Mouse (Mus musculus) left cerebral cortex, postnatal 36 days (tissue): ENCODE data around the gene Irf6. TPM values are rescaled to one million over a fixed set of nuclear protein-coding genes. Genes with fewer than 3 reads are reported as not detected.

ENCODE experiments used
- DNase-seq, 2 experiments: peaks; one replicate each; pipeline ENCODE4 v3.0.0; 2021 to 2022; ENCODE audit warnings: low spot score in 2 of 2, mixed read lengths in 1 of 2
- intact Hi-C: fragments of 180-260 bp; cut with DNase I; formaldehyde crosslinking; loops from one replicate; pipeline ENCODE4 v1.15.1; 2025
- total RNA-seq, 2 experiments: library from RNA; stranded (reverse); gene quantifications; 2 replicates each; pipeline ENCODE4 v1.2.3; 2021

The Irf6 gene
- total RNA-seq, 2 experiments from 2014 or later, result 0.99 to 1.7 TPM

DNA sequence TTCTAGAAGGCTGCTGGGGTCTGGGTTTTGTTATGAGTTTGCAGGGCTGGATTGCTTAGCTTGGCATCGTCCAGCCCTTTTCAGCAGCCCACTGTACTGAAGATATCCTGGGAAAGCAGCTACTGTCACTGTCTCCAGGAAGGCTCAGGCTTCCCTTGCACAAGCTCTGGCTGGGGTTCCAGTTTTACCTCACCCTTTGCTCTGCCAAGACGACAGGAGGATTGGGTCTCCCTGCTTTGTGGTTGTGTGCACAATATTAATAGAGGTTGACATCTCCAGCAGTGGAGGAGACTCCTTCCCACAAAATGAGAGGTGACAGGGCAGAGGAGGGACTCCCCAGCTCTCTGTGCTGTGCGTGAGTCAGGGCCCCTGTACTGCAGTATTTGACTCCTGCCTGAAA is 3.7 kb upstream of the Irf6 start:
- intact Hi-C loops, result no loop called here
- DNase-seq, result no peak

DNA sequence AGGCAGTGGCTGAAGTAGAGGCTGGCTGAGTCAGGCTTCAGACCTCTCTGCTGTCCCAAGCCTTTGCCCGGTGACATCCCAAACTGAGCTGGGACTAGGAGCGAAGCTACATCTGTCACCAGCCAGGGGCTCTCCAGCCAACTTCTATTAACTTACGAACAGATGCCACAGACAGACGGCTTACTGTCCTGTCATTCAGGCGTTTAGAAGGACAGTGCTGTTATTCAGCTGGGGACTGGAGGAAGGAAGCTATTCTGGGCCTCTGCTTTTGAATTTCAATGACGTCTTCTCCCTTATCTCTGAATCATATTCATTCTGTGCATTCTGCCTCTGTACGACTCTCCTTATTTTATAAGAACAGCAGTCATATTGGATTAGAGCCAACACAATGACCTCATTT is 1.8 kb upstream of the Irf6 start:
- intact Hi-C loops, result no loop called here
- DNase-seq, result no peak

DNA sequence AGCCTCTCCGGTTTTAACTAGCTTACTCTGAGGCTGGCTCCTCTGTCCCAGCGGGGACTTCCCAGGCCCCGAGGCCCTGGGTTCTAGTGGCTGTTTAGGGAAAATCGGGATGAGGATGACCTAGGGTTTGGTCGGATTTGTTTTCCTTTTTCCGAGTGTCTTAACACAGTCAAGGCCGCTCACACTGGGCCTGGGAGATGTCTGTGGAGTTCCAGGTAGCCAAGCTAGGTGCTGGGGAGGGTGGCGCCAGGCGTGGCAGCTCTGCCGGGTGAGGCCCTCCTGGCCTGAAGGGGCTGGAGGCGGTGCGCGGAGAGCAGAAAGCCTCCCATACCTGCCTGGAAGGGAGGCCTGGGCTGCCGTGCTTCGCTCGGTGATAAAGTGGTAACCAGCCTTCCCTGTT is 650 bp downstream of the Irf6 start:
- intact Hi-C loops, result no loop called here
- no peak for DNase-seq

DNA sequence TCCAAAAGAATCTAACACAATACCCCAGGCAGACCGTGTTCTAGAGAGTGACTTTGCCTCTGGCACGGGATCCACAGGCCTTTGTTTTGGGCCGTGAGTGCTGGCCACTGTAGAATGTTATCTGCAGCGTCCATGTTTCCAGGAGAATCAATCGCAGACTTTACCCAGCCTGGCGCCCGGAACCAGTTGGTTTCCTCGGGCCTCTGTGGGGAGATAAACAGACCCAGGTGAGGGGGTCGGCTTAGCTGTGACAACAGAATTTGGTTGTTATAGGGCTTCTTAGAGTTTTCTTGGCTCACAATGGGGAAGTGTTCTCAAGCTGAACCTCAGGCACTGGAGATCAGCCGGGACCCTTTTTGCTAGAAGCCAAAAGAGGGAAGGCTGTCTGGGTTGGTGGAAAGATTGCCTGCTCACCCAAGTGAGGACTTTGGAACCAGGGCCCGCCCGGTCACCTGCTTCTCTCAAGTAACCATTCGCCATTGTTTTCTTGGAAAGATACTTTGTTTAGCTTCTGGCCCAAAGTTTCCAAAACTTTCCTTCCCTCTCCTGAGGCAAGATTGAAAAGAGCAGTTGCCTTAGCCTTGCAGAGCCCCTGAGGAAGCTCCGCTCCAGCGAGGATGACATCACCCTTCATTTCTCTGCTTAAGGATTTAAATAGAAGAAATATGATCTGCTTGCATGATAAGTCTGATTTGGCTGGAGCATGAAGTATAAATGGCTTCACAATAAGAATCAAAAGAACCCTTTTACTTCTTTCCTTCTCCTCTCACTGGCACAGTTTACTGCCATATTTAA is 3.6 kb downstream of the Irf6 start:
- intact Hi-C loops, result no loop called here

DNA sequence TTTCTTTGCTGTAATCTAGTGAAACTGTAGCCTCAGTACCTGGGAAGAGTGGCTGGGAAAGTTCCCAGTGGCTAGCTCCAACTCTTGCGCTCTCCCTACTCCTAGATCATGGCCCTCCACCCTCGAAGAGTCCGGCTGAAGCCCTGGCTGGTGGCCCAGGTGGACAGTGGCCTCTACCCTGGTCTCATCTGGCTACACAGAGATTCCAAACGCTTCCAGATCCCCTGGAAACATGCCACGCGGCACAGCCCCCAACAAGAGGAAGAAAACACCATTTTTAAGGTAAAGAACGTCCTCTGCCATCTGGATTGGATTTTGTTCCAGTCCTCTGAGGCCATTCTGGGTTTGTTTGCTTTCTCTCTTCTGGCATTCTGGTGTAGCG is 4.2 kb downstream of the Irf6 start:
- intact Hi-C loops, result no loop called here
- no peak for DNase-seq

More for the DNA sequence above, 3.6 kb downstream of the Irf6 start:
- DNase-seq, result no peak

DNA sequence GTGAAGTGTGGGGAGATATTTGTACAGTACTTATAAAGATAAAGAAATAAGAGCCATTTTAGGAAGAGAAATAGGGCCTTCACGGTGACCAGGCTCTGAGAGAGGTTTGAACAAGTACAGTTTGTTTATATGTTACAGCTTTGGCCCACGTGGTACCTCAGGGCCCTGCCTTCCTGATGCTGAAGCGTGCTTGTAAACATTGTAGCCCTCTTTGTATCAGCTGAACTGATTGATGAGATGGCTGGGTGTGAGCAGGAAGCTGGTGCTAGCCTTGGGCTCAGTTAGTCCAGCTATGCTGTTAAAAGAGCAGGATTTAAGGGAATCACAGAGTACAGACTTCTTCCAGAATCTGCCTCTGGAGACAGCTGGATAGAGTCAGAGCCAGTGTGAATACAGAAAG is 6.3 kb downstream of the Irf6 start:
- DNase-seq, result no peak
- intact Hi-C loops, result no loop called here

DNA sequence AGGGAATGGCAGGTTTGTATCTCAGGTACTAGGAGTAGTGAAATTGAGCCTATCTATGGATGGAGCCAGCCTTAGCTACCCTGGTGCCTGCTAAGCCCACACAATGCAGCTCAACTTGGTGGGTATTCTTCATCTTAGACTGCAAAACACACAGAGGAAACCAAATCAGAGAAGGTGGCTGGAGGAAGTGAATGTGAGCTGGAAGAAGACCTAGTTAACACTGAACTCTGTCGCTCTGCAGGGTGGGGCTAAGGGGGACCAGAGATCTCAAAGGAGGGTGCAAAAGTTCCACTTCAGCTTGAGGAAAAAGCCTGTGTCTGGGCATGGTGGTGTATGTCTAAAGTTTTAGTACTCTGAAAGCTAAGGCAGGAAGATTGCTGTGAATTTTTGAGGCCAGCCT is 6.7 kb downstream of the Irf6 start:
- intact Hi-C loops, result no loop called here
- no peak for DNase-seq

DNA sequence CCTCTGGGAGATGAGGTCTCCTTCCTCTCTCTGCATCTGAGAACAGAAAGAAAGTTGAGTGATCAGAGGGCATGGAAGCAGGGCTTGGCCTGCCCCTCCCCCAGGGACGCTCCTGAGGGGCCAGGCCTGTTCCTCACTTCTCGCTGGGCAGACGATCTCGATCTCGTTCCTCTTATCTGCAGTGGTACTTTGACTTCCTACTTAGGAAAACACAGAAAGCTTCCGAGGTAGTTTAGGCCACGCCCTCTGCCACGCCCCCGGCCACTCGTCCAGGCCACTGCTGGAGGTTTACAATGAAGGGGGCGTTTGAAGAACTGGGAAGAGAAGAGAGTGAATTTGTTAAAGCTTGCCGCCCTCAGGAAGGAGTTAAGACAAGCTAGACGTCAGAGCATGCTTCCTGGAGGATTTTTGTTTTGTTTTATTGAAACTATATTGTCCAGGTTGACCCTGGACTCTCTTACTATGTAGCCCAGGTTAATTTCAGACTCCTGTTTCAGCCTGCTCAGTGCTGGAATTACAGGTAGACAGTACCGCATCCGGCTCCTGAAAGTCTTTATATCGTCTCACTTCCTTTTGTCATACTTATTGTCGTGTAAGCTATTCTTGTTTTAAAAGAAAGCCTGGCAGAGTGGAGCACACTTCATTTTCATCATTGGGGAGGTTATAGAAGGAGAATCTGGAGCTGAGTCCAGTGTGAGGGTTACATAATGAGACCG is 7.6 kb downstream of the Irf6 start:
- intact Hi-C loops, result no loop called here
- DNase-seq, result no peak

DNA sequence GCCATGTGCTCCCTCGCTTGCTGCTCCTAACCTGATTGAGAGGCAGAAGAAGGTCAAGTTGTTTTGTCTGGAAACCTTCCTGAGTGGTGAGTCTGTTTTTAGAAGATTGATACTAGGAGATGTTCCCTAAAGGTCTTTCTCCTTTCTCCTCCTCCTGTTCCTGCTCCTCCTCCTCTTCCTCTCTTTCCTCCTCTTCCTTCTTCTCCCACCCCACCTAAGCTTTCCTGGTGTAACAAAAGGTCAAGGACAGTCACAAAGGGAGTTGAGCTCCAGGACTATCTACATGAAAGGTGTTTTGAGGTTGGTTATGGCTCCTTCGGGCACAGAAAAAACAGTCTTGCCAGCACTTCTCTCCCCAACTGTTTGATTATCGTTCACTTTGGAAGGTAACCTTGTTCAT is 14.8 kb downstream of the Irf6 start, which contains the start of gene A130010J15Rik:
A130010J15Rik (plus strand) TSS at position 301 of the 400 bp plus-strand sequence.
- intact Hi-C loops, result no loop called here
- no peak for DNase-seq

DNA sequence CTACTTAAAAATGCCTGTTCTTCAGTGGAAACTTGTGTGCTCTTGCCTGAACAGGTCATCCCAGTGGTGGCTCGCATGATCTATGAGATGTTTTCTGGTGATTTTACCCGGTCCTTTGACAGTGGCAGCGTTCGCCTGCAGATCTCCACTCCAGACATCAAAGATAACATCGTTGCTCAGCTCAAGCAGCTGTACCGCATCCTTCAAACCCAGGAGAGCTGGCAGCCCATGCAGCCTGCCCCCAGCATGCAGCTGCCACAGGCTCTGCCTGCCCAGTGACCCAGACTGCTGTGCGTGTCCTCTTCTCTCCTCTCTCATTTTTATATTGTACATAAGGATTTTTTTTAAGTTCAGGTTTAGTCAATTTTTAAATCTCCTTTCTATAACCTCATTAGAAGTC is 16.3 kb downstream of the Irf6 start:
- intact Hi-C loops, result no loop called here
- no peak for DNase-seq

DNA sequence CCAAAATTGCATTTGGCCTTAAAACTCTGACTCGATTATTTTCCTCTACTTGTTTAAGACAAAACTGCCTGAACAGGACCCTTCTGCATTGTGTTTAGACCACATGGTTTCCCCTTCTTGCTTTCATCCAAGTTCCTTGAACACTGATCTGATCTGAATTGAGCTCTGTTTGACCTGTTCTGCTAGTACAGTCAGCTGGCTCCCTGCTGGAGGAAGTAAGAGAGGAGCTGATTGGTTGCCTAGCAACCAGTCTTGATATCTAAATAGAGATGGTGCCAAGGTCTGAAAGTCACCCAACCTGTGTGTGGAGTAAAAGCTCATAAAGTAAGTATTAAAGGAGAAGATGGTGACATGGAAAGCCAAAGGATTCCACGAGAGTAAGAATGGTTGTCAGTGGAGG is 16.9 kb downstream of the Irf6 start:
- intact Hi-C loops, result no loop called here
- no peak for DNase-seq

DNA sequence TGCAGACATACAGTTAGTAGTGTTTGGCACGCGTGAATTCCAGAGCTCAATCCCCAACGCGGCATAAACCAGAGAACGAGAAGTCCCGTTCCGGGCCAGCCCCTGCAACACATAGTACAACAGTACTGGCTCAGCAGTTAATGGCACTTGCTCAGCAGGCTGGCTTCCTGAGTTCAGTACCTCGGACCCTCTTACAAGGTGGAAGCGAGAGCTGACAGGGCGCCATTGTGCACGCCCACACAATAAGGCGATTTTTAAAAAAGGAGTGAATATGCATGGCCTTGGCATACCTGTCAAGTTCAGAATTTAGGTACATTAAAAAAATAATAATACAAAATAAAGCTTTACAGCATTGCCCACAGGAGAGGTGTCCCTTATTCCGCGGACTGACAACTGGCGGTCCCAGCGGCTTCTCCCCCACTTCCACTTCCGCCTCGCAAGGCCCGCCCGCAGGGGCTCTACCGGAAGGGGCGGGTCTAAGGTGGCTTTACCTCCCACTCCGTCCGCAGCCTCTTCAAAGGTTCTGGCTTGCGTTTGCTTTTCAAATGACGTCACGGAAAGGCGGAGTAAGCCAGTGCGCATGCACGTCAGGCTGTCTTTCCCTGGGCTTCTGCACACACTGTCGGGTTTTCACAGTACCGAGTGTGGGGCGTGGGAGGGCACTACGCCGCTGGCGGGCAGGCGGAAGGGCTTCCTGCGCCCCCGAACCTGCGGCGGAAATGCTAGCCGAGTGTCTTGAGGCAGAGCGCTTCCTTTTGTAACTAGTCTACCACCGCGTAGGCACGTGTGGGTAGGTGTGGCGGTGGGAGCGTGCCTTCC is 20.3 kb downstream of the Irf6 start:
- DNase-seq, result peak; percentile 93 to 94
- intact Hi-C loops, result loop anchor here (1.0 kb wide), 1 partner anchor 43 kb away; the partner anchor contains the start of gene Diexf

DNA sequence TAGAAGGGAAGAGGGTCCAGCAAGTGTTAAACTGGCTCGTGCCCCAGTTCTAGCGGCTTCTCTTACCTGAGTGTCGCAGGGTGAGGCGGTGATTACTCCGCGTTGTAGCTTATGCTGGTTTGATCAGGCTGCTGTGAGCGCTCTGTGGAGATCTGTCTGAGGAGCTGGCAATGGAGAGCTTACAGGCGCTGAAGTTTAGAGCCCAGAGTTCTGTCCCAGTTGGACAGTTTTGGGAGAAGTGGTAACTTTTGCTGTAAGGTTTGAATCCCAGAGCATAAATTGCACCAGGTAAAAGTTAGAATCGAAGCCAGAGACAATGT is 20.9 kb downstream of the Irf6 start:
- intact Hi-C loops, result loop anchor here (1.0 kb wide), 1 partner anchor 43 kb away; the partner anchor contains the start of gene Diexf
- no peak for DNase-seq

DNA sequence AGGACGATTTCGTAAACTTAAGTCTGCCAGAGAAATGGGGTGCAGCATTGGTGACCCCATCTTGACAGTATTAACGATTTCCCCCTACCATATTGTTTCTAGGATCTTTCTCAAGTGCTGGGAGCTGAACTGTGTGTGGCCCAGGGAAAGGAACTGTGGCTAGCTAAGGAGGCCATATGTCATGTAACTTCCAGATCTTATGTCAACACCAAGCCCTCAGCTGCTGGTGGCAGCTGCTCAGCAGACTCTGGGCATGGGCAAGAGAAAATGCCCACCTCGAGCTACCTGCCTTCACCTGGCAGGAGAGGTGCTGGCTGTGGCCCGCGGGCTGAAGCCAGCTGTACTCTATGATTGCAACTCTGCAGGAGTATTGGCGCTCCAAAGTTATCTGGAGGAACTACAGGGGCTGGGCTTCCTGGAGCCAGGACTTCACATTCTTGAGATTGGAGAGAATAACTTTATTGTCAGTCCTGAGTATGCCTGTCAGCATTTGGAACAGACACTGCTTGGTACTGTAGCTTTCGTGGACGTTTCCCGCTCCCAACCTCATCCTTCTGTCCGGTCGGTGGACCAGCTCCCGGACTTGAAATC is 21.3 kb downstream of the Irf6 start:
- intact Hi-C loops, result no loop called here
- no peak for DNase-seq

DNA sequence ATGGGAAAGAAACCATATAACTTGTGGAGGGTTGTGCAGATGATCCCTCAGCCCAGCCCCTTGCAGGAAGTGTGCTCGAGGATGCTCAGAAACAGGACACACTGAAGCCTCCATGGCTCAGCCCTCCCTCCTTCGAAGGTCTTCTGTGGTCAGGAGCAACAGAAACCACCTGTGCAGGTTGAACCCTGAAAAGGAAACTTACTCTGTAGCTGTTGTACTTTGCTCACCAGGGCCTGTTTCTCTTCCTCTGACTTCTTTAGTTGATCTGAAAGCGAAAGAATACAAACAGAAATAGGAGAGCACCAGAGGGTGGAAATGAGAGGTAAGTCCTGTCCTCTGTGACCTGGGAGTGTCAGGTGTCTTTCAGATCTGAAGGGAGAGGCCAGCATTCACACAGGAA is 28.2 kb downstream of the Irf6 start:
- intact Hi-C loops, result no loop called here
- DNase-seq, result no peak

DNA sequence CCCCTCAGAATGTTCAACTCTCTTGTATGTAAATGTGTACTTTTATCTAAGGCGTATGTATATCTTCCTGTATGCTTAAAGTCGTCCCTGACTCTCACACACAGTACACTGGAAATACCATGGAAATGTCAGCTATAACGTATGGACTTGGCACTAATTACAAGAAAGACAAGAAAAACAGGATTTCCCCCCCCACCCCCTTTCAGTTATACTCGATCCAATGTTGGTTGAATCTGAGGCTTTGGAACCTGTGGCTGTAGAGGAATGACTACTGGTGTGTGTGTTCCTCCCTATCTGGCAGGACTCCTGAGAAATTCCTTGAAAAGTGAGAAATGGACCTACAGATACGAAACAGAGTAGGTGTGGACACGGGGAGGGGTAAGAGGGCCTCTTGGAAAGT is 35.3 kb downstream of the Irf6 start:
- DNase-seq, result no peak
- intact Hi-C loops, result no loop called here

DNA sequence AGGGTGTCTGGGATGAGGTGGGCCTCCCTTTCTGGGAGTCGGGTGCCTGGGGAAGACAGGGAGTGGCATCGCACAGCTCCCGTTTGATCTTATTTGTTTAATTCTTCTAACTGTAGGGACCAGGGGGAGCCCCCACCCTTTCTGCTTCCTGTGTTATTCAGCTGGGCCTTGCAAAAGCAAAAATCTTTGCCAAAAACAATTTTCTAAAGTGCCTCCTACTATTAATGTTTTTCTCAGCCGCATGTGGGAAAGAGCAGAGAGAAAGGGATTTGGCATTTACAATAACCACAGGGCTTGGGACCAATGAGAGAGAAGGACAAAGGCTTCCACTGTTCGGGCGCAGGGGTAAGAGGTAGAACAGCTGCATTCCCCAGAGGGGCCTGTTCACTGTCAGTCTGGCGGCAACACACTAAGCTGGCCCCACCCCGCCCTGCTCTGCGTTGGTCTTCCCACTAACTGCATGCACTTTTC is 36.3 kb downstream of the Irf6 start:
- DNase-seq, result no peak
- intact Hi-C loops, result no loop called here

DNA sequence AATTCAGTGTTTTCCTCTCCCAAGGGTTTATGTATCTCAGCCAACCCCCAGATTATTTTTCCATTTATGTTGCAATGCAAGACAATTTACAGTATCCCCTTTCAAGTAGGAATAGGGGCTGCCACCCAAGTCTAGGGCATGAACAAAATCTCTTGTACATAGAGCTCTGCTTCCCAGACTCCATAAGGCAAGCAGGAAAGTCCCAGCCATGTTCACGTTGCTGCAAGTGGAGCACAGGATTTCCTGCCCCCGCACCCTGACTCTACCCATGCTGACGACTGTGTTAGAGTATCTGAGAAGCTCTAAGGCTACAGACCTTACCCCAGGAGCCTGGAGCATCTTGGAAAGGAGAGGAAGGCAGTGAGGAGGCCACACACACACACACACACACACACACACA is 36.9 kb downstream of the Irf6 start:
- intact Hi-C loops, result no loop called here
- no peak for DNase-seq

DNA sequence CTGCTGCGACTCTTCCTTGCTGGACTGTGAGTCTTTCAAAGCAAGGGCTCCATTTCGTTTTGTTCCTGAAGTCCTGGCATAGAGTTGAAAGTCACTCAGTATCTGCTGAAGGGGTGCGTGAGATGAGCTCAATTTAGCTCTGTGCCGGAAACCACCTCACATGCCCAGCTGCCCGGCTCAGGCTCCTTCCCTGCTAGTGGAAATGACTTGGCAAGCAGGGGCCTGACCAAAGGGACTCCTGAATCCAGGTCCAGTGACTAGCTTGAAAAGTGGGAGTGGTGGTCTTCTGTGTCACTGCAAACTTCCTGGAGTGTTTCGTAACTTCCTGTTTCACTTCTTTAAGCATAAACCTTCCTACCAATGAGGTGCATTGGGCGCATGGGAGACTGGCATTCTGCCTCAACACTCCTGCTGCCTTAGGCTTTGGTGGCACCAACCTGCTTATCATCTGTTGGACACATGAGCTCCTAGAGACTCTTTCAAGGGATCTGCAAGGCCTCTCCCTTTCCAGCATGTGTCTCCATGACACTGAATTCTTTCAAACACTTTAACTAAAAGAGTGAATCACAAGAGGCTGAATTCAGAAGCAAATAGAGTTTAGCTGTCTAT is 38.9 kb downstream of the Irf6 start:
- intact Hi-C loops, result no loop called here
- DNase-seq, result no peak
